Mouse (Mus musculus): ENCODE results near the gene Trim10.

- TF ChIP-seq CTCF (IDR thresholded peaks at IDR 0.05; ENCODE audit: low read depth, low read length): no peak
- no peak for TF ChIP-seq POLR2A (IDR thresholded peaks at IDR 0.05; ENCODE audit: borderline replicate concordance, low read depth, low read length)
Observed at GRCm38 (mm10) chr17:36908235-36908634, 38.9 kb downstream of the Trim10 start.

Data from bone marrow macrophage, adult 2 months (primary cell).